Mouse (Mus musculus) heart, embryonic 10.5 days (tissue): ENCODE measurements around the gene Zfp69. TPM values are rescaled to one million over a fixed set of nuclear protein-coding genes. Genes with fewer than 3 reads are reported as not detected.

Experiments
- microRNA-seq: library from miRNA; unstranded; fragments of <30 nt; microRNA quantifications from one replicate; pipeline ENCODE4, GENCODE M21; 2017
- polyA plus RNA-seq: library from polyadenylated mRNA; unstranded; fragments of >200 nt; fragmentation: Nextera tagmentation; extraction: Ambion mirVana; gene quantifications from 2 replicates; pipeline ENCODE4 v1.2.1, GENCODE M21; 2016

The Zfp69 gene
- polyA plus RNA-seq, 1 experiment from 2014 or later = 15.7 TPM

Small RNA genes lying within 50 kb of the gene (microRNA-seq; reads per million reads assigned to microRNA genes)
- 0.76 reads per million for gene Mir7015

Other genes starting within 250 kb of the Zfp69 start
- 1.1 and 1.7 TPM in 2 replicates for gene Kcnq4, start 203.1 kb downstream of the Zfp69 start, polyA plus RNA-seq
- 111 and 117 TPM in 2 replicates for gene Nfyc, start 120.1 kb downstream of the Zfp69 start, polyA plus RNA-seq
- gene Rims3, start 96.9 kb downstream of the Zfp69 start, polyA plus RNA-seq = 1.8 and 3.4 TPM in 2 replicates
- gene Exo5, start 26.7 kb downstream of the Zfp69 start, polyA plus RNA-seq = 14.8 and 25.8 TPM in 2 replicates
- gene Smap2, start 65.5 kb upstream of the Zfp69 start, polyA plus RNA-seq = 14.1 and 18.6 TPM in 2 replicates
- gene Col9a2, start 87.7 kb upstream of the Zfp69 start, polyA plus RNA-seq = 3.3 and 6.4 TPM in 2 replicates
- 31.3 and 33.3 TPM in 2 replicates for gene Zmpste24, start 146.5 kb upstream of the Zfp69 start, polyA plus RNA-seq
- not detected in 2 replicates for gene Tmco2, start 157.5 kb upstream of the Zfp69 start, polyA plus RNA-seq